Mouse (Mus musculus) heart, embryonic 12.5 days (tissue): ENCODE measurements around the gene Myoz2. TPM values are rescaled to one million over a fixed set of nuclear protein-coding genes. Genes with fewer than 3 reads are reported as not detected.

Experiments used
- ATAC-seq: fragments of 200-750 bp; cut with Nextera tagmentation; 2 replicates; pipeline ENCODE4 v1.8.0; 2017; ENCODE audit warnings: moderate TSS enrichment, moderate library complexity; ENCODE audit not compliant: insufficient number of reproducible peaks, low FRiP score
- H3K27ac ChIP-seq: fragments of 300-500 bp; sonication (generic); 2 replicates; pipeline ENCODE4 v1.5.1; 2016; ENCODE audit warnings: mild to moderate bottlenecking, moderate library complexity; ENCODE audit not compliant: poor library complexity, severe bottlenecking
- H3K27me3 ChIP-seq: fragments of 300-500 bp; sonication (generic); replicated peaks from 2 replicates; pipeline ENCODE4 v1.6.1; 2016; ENCODE audit warnings: mild to moderate bottlenecking, moderate library complexity
- H3K36me3 ChIP-seq: fragments of 300-500 bp; sonication (generic); 2 replicates; pipeline ENCODE4 v1.6.1; 2016; ENCODE audit warnings: mild to moderate bottlenecking, moderate library complexity
- H3K4me1 ChIP-seq: fragments of 300-500 bp; sonication (generic); replicated peaks from 2 replicates; pipeline ENCODE4 v1.6.1; 2016; ENCODE audit warnings: mild to moderate bottlenecking
- H3K4me2 ChIP-seq: fragments of 300-500 bp; sonication (generic); 2 replicates; pipeline ENCODE4 v1.6.1; 2016; ENCODE audit warnings: mild to moderate bottlenecking, moderate library complexity
- H3K4me3 ChIP-seq: fragments of 300-500 bp; sonication (generic); 2 replicates; pipeline ENCODE4 v1.5.1; 2016; ENCODE audit warnings: mild to moderate bottlenecking
- H3K9ac ChIP-seq: fragments of 300-500 bp; sonication (generic); 2 replicates; pipeline ENCODE4 v1.6.1; 2016; ENCODE audit warnings: mild to moderate bottlenecking, moderate library complexity
- H3K9me3 ChIP-seq: fragments of 300-500 bp; sonication (generic); replicated peaks from 2 replicates; pipeline ENCODE4 v1.6.1; 2016; ENCODE audit warnings: mild to moderate bottlenecking, moderate library complexity
- WGBS: fragments of 180-500 bp; shearing (Covaris S2); methylation state at CpG from one replicate; pipeline ENCODE4 v1.1.7; 2016; 5-methylcytosine and 5-hydroxymethylcytosine counted together
- polyA plus RNA-seq: library from polyadenylated mRNA; unstranded; fragments of >200 nt; fragmentation: Nextera tagmentation; extraction: Ambion mirVana; gene quantifications from 2 replicates; pipeline ENCODE4 v1.2.1, GENCODE M21; 2016

Myoz2 gene
- 154 and 163 TPM in 2 replicates for polyA plus RNA-seq

GRCm38 (mm10) chr3:123034752-123035151, at the start of gene Myoz2:
TSS of gene Myoz2 (minus strand) at chr3:123035015.
- peak; percentile 75 for ATAC-seq
- WGBS = 48% methylated on average over 7 of the region's 7 CpGs
- peak within 1 kb of the TSS; percentile 66 for H3K9ac ChIP-seq
- no peaks in the 10 kb centered on the region for H3K27me3 ChIP-seq
- H3K4me3 ChIP-seq = peak within 1 kb of the TSS; percentile 40
- peaks cover 24% of the 10 kb centered on the region for H3K4me1 ChIP-seq
- H3K27ac ChIP-seq = peak within 1 kb of the TSS; percentile 94
- no peaks in the 10 kb centered on the region for H3K9me3 ChIP-seq
- H3K36me3 ChIP-seq = no peaks in the 10 kb centered on the region
- peak within 1 kb of the TSS; percentile 63 for H3K4me2 ChIP-seq

GRCm38 (mm10) chr3:123081665-123082064, 46.9 kb upstream of the Myoz2 start:
- H3K9ac ChIP-seq = no peak overlapping the region
- H3K4me1 ChIP-seq = peaks cover 5% of the 10 kb centered on the region; the same call in 1 of the 2 replicates
- 43% methylated on average over 3 of the region's 3 CpGs for WGBS
- H3K36me3 ChIP-seq = no peaks in the 10 kb centered on the region
- ATAC-seq = no peak
- no peaks in the 10 kb centered on the region for H3K27me3 ChIP-seq
- H3K9me3 ChIP-seq = no peaks in the 10 kb centered on the region
- no peak overlapping the region for H3K4me3 ChIP-seq
- no peak overlapping the region for H3K4me2 ChIP-seq
- H3K27ac ChIP-seq = no peak overlapping the region

GRCm38 (mm10) chr3:123080943-123081342, 46.1 kb upstream of the Myoz2 start:
- Histone ChIP-seq H3K4me3 (no peak overlapping the region), H3K4me1 (peaks cover 5% of the 10 kb centered on the region; the same call in 1 of the 2 replicates), H3K9ac (no peak overlapping the region), H3K27me3 (no peaks in the 10 kb centered on the region), H3K27ac (no peak overlapping the region), H3K4me2 (no peak overlapping the region), H3K36me3 (no peaks in the 10 kb centered on the region), H3K9me3 (no peaks in the 10 kb centered on the region)
- WGBS = 81% methylated on average over 7 of the region's 7 CpGs
- ATAC-seq = no peak

- no peaks in the 10 kb centered on the region for H3K9me3 ChIP-seq
- no peaks in the 10 kb centered on the region for H3K36me3 ChIP-seq
- no peaks in the 10 kb centered on the region for H3K27me3 ChIP-seq
- H3K4me3 ChIP-seq = no peak overlapping the region
- H3K27ac ChIP-seq = no peak overlapping the region
- H3K4me2 ChIP-seq = no peak overlapping the region
- no peak for ATAC-seq
- no peak overlapping the region for H3K9ac ChIP-seq
- 77% methylated on average over 19 of the region's 19 CpGs for WGBS
- peaks cover 13% of the 10 kb centered on the region for H3K4me1 ChIP-seq
Observed at GRCm38 (mm10) chr3:123080017-123080725, 45.4 kb upstream of the Myoz2 start.

GRCm38 (mm10) chr3:123075759-123076158, 40.9 kb upstream of the Myoz2 start:
- Histone ChIP-seq H3K4me3 (no peak overlapping the region), H3K9me3 (no peaks in the 10 kb centered on the region), H3K4me1 (peaks cover 40% of the 10 kb centered on the region), H3K9ac (no peak overlapping the region), H3K27me3 (no peaks in the 10 kb centered on the region), H3K36me3 (no peaks in the 10 kb centered on the region), H3K27ac (no peak overlapping the region), H3K4me2 (no peak overlapping the region)
- 0 out of 2 replicates have a peak, but pooled peaks have one; percentile 26 for ATAC-seq
- 24% methylated on average over 3 of the region's 3 CpGs for WGBS

- H3K27me3 ChIP-seq = no peaks in the 10 kb centered on the region
- no peak for ATAC-seq
Observed at GRCm38 (mm10) chr3:123075034-123075433, 40.2 kb upstream of the Myoz2 start.

GRCm38 (mm10) chr3:123073351-123073750, 38.5 kb upstream of the Myoz2 start:
- 0 out of 2 replicates have a peak overlapping the region, but pooled peaks have one; percentile 29 for H3K27ac ChIP-seq
- H3K27me3 ChIP-seq = no peaks in the 10 kb centered on the region
- H3K9me3 ChIP-seq = no peaks in the 10 kb centered on the region; the same call in 1 of the 2 replicates
- no peak overlapping the region for H3K4me3 ChIP-seq
- peak; percentile 51; the same call in 1 of the 2 replicates for ATAC-seq
- no peak overlapping the region for H3K4me2 ChIP-seq
- no peaks in the 10 kb centered on the region for H3K36me3 ChIP-seq
- H3K4me1 ChIP-seq = peaks cover 47% of the 10 kb centered on the region
- H3K9ac ChIP-seq = no peak overlapping the region

More at GRCm38 (mm10) chr3:123075034-123075433, 40.2 kb upstream of the Myoz2 start:
- Histone ChIP-seq H3K4me3 (no peak overlapping the region), H3K27ac (no peak overlapping the region), H3K36me3 (no peaks in the 10 kb centered on the region), H3K4me2 (no peak overlapping the region), H3K4me1 (peaks cover 47% of the 10 kb centered on the region), H3K9me3 (no peaks in the 10 kb centered on the region), H3K9ac (no peak overlapping the region)

GRCm38 (mm10) chr3:123072472-123072871, 37.7 kb upstream of the Myoz2 start:
- Histone ChIP-seq H3K4me2 (no peak overlapping the region), H3K4me1 (peaks cover 47% of the 10 kb centered on the region), H3K9ac (no peak overlapping the region), H3K4me3 (no peak overlapping the region), H3K36me3 (no peaks in the 10 kb centered on the region), H3K27ac (no peak overlapping the region), H3K27me3 (no peaks in the 10 kb centered on the region), H3K9me3 (no peaks in the 10 kb centered on the region; the same call in 1 of the 2 replicates)
- no peak for ATAC-seq
- no CpG with 5 or more reads among the region's 1 CpGs for WGBS

GRCm38 (mm10) chr3:123070996-123071395, 36.2 kb upstream of the Myoz2 start:
- H3K36me3 ChIP-seq = no peaks in the 10 kb centered on the region
- no peaks in the 10 kb centered on the region; the same call in 1 of the 2 replicates for H3K9me3 ChIP-seq
- no peaks in the 10 kb centered on the region for H3K27me3 ChIP-seq
- no peak overlapping the region for H3K4me3 ChIP-seq
- no peak overlapping the region for H3K9ac ChIP-seq
- peak overlapping the region; percentile 20 for H3K27ac ChIP-seq
- H3K4me2 ChIP-seq = no peak overlapping the region
- ATAC-seq = peak; percentile 20; the same call in 1 of the 2 replicates
- WGBS = 74% methylated on average over 1 of the region's 1 CpGs
- peaks cover 49% of the 10 kb centered on the region for H3K4me1 ChIP-seq

GRCm38 (mm10) chr3:123066836-123067235, 32.0 kb upstream of the Myoz2 start:
- no peak overlapping the region for H3K4me2 ChIP-seq
- ATAC-seq = no peak
- H3K9ac ChIP-seq = no peak overlapping the region
- no peaks in the 10 kb centered on the region; the same call in 1 of the 2 replicates for H3K9me3 ChIP-seq
- H3K27me3 ChIP-seq = no peaks in the 10 kb centered on the region
- H3K36me3 ChIP-seq = no peaks in the 10 kb centered on the region
- H3K4me1 ChIP-seq = peaks cover 40% of the 10 kb centered on the region
- H3K27ac ChIP-seq = no peak overlapping the region
- 84% methylated on average over 7 of the region's 7 CpGs for WGBS
- no peak overlapping the region for H3K4me3 ChIP-seq

- Histone ChIP-seq H3K27me3 (no peaks in the 10 kb centered on the region), H3K9ac (no peak overlapping the region), H3K36me3 (no peaks in the 10 kb centered on the region), H3K4me1 (peaks cover 28% of the 10 kb centered on the region), H3K4me3 (no peak overlapping the region), H3K4me2 (no peak overlapping the region), H3K27ac (no peak overlapping the region), H3K9me3 (no peaks in the 10 kb centered on the region; the same call in 1 of the 2 replicates)
- ATAC-seq = peak; percentile 41; the same call in 1 of the 2 replicates
- 56% methylated on average over 5 of the region's 5 CpGs for WGBS
Observed at GRCm38 (mm10) chr3:123065466-123065865, 30.7 kb upstream of the Myoz2 start.
